Mouse (Mus musculus) frontal cortex, postnatal 36 days (tissue): ENCODE measurements at regions not wholly inside any gene's neighbourhood (a gene's known extent, or its start where the extent isn't known, plus 50 kb on each side); places are given as distances from the start of the nearest gene placed in this dataset.
A peak's percentile ranks its signal among the peaks of the same experiment; 100 is the strongest.

Source experiments
- DNase-seq, 2 experiments: peaks; one replicate each; pipeline ENCODE4 v3.0.0; 2022; ENCODE audit warnings: low spot score in 2 of 2

- DNase-seq: no peak
Observed at GRCm38 (mm10) chr11:31783506-31784063, 88.4 kb upstream of the Cpeb4 start.

- DNase-seq: no peak
Observed at GRCm38 (mm10) chr11:31784332-31784901, 87.6 kb upstream of the Cpeb4 start.

- no peak for DNase-seq
Observed at GRCm38 (mm10) chr11:31785160-31785559, 86.9 kb upstream of the Cpeb4 start.

- DNase-seq: no peak
Observed at GRCm38 (mm10) chr11:31787376-31787775, 84.6 kb upstream of the Cpeb4 start.

GRCm38 (mm10) chr11:31787917-31788703 is 83.9 kb upstream of the Cpeb4 start:
- no peak for DNase-seq

- no peak for DNase-seq
Observed at GRCm38 (mm10) chr11:31789967-31790366, 82.0 kb upstream of the Cpeb4 start.

GRCm38 (mm10) chr11:31791264-31791663 is 80.7 kb upstream of the Cpeb4 start:
- DNase-seq: no peak

- no peak for DNase-seq
Observed at GRCm38 (mm10) chr11:31795084-31795483, 76.9 kb upstream of the Cpeb4 start.

- DNase-seq: peak in 1 of 2 experiments; percentile 55
Observed at GRCm38 (mm10) chr11:31796245-31796644, 75.8 kb upstream of the Cpeb4 start.

- no peak for DNase-seq
Observed at GRCm38 (mm10) chr11:31801575-31801974, 70.4 kb upstream of the Cpeb4 start.

- no peak for DNase-seq
Observed at GRCm38 (mm10) chr11:31803319-31803891, 68.6 kb upstream of the Cpeb4 start.

GRCm38 (mm10) chr11:31804518-31804917 is 67.5 kb upstream of the Cpeb4 start:
- no peak for DNase-seq

- peak; percentile 64 to 70 for DNase-seq
Observed at GRCm38 (mm10) chr11:31807461-31808215, 64.4 kb upstream of the Cpeb4 start.

GRCm38 (mm10) chr11:31808216-31808838 is 63.7 kb upstream of the Cpeb4 start:
- no peak for DNase-seq

- DNase-seq: no peak
Observed at GRCm38 (mm10) chr11:31810011-31810786, 61.8 kb upstream of the Cpeb4 start.

GRCm38 (mm10) chr11:31812215-31812614 is 59.8 kb upstream of the Cpeb4 start:
- no peak for DNase-seq

- no peak for DNase-seq
Observed at GRCm38 (mm10) chr11:31814616-31815015, 57.4 kb upstream of the Cpeb4 start.

GRCm38 (mm10) chr11:31815855-31816488 is 56.0 kb upstream of the Cpeb4 start:
- DNase-seq: peak; percentile 52 to 74

- no peak for DNase-seq
Observed at GRCm38 (mm10) chr11:31818032-31818431, 54.0 kb upstream of the Cpeb4 start.

- DNase-seq: no peak
Observed at GRCm38 (mm10) chr11:31819964-31820363, 52.0 kb upstream of the Cpeb4 start.
